Mouse (Mus musculus): ENCODE measurements around the gene Atp6v1a. TPM values are rescaled to one million over a fixed set of nuclear protein-coding genes. Genes with fewer than 3 reads are reported as not detected.

The Atp6v1a gene
- polyA plus RNA-seq, 1 experiment from 2014 or later: 55.2 TPM

GRCm38 (mm10) chr16:44168990-44169389 lies 29.5 kb upstream of the Atp6v1a start:
- Histone ChIP-seq H3K36me3 (replicated peaks) (no peaks in the 10 kb centered on the region), H3K27me3 (no peaks in the 10 kb centered on the region), H3K4me3 (replicated peaks) (no peak overlapping the region), H3K9me3 (no peaks in the 10 kb centered on the region), H3K4me2 (no peak overlapping the region), H3K27ac (no peak overlapping the region), H3K4me1 (peaks cover 5% of the 10 kb centered on the region), H3K9ac (no peak overlapping the region)
- no peak for ATAC-seq (ENCODE audit: low FRiP score)
- WGBS: 87% methylated on average over 4 of the region's 4 CpGs

- H3K4me2 ChIP-seq: no peak overlapping the region
- no peaks in the 10 kb centered on the region for H3K9me3 ChIP-seq
- H3K4me1 ChIP-seq: no peaks in the 10 kb centered on the region
- no peak overlapping the region for H3K9ac ChIP-seq
- no peak for ATAC-seq (ENCODE audit: low FRiP score)
- no peak overlapping the region for H3K4me3 ChIP-seq (replicated peaks)
- WGBS: 71% methylated on average over 3 of the region's 3 CpGs
- H3K27ac ChIP-seq: no peak overlapping the region
- no peaks in the 10 kb centered on the region; the same call in 1 of the 2 replicates for H3K36me3 ChIP-seq (replicated peaks)
- no peaks in the 10 kb centered on the region for H3K27me3 ChIP-seq
Measured at GRCm38 (mm10) chr16:44165182-44165581, 25.7 kb upstream of the Atp6v1a start.

DNA sequence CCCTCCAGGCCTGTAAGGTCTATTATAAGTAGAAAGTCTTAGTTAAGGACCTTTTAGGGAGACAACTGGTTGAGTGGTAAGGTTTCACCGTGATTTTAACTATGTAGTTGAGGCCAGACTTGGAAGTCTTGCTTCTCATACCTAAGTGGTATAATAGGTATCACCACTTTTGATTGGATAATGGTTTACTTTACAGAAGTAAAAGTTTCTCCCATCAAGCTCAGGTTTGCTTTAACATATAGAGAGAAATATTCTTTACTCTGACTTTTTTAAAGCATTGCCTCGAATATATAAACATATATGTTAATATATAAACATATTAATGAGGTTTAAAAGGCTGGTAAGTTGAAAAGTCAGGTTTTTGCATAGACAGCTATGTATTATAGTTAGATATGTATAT lies 24.3 kb upstream of the Atp6v1a start:
- H3K4me1 ChIP-seq: no peaks in the 10 kb centered on the region
- H3K27me3 ChIP-seq: no peaks in the 10 kb centered on the region
- H3K4me3 ChIP-seq (replicated peaks): no peak overlapping the region
- no peak overlapping the region for H3K27ac ChIP-seq
- no peak overlapping the region for H3K4me2 ChIP-seq
- H3K9ac ChIP-seq: no peak overlapping the region
- ATAC-seq (ENCODE audit: low FRiP score): no peak
- 91% methylated on average over 2 of the region's 2 CpGs for WGBS
- H3K9me3 ChIP-seq: no peaks in the 10 kb centered on the region
- peaks cover 8% of the 10 kb centered on the region for H3K36me3 ChIP-seq (replicated peaks)

DNA sequence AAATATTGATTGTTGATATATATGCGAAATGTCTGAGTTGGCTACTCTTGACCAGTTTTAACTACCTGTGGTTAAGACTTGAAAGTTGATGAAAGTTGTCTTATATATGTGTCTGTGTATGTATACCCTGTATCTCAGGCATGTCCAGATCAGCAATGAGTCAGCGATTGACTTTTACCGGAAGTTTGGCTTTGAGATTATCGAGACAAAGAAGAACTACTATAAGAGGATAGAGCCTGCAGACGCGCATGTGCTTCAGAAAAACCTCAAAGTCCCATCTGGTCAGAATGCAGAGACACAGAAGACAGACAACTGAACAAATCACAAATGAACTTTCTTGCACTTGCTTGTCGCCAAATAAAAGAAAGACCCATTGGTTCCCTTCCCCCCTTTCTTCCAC lies 19.8 kb upstream of the Atp6v1a start:
- H3K9ac ChIP-seq: no peak overlapping the region
- ATAC-seq (ENCODE audit: low FRiP score): no peak
- WGBS: 94% methylated on average over 7 of the region's 7 CpGs

DNA sequence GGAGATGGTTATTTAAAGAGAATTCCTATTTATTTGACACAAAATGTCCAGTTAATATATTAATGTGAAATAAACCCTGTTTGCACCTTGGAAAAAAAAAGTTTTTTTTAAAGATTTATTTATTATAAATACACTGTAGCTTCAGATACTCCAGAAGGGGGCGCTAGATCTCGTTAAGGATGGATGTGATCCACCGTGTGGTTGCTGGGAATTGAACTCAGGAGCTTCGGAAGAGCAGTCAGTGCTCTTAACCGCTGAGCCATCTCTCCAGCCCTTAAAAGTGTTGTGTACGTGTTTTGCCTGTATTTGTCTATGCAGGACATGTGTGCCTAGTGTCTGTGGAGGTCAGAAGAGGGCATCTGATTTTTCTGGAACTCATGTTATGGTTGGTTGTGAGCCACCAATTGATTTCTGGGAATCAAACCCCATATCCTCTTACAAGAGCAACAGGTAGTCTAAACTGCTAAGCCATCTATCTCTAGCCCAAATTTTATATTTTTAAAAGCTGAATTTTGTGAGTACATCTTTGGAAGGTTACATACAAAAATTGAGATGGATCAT lies 15.1 kb upstream of the Atp6v1a start:
- H3K4me3 ChIP-seq (replicated peaks): no peak overlapping the region
- peaks cover 15% of the 10 kb centered on the region for H3K36me3 ChIP-seq (replicated peaks)
- 66% methylated on average over 6 of the region's 6 CpGs for WGBS
- no peaks in the 10 kb centered on the region for H3K4me1 ChIP-seq
- no peak overlapping the region for H3K4me2 ChIP-seq
- H3K27me3 ChIP-seq: no peaks in the 10 kb centered on the region
- H3K27ac ChIP-seq: no peak overlapping the region
- no peaks in the 10 kb centered on the region for H3K9me3 ChIP-seq
- no peak overlapping the region for H3K9ac ChIP-seq
- no peak for ATAC-seq (ENCODE audit: low FRiP score)

More for the DNA sequence above, 19.8 kb upstream of the Atp6v1a start:
- Histone ChIP-seq H3K27ac (no peak overlapping the region), H3K4me1 (no peaks in the 10 kb centered on the region), H3K9me3 (no peaks in the 10 kb centered on the region), H3K4me2 (no peak overlapping the region), H3K27me3 (no peaks in the 10 kb centered on the region), H3K4me3 (replicated peaks) (no peak overlapping the region), H3K36me3 (replicated peaks) (peaks cover 15% of the 10 kb centered on the region)

DNA sequence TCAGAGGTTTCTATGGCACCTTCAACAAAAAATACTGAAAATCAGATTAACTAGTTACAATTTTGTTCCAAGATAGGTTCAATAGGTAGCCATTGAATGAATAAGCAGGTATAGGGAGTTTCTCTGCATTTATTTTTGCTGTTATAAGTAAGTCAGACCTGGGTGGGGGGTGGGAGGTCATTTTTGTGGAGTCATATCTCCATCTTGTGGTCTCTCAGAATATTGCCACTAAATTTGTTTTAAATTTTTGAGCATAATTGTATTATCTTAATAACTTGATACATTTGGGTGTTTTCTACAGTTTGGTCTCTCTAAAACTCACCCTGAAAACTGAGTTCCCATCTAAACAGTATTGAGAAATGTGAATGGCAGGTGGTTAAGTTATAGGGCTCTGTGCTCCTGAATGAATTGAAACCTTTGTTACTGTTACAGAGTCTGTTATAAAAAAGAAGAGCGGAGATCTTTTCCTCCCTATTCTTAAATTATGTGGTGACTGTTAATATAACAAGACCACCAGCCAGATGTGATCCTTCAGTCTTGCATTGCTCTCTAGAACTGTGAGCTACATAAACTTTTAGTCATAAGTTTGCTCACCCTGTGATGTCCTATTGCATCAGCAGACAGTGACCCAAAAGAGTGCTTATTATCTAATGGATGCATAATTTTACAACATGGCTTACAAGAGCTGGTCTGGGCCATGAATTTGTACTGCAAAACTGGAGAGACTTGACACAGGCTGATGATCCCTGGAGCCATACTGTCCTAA lies 9.7 kb upstream of the Atp6v1a start:
- Histone ChIP-seq H3K36me3 (replicated peaks) (no peaks in the 10 kb centered on the region), H3K9ac (no peak overlapping the region), H3K27me3 (no peaks in the 10 kb centered on the region), H3K9me3 (no peaks in the 10 kb centered on the region), H3K4me3 (replicated peaks) (no peak overlapping the region), H3K4me1 (no peaks in the 10 kb centered on the region), H3K4me2 (no peak overlapping the region), H3K27ac (no peak overlapping the region)
- no peak for ATAC-seq (ENCODE audit: low FRiP score)
- WGBS: 95% methylated on average over 1 of the region's 1 CpGs

DNA sequence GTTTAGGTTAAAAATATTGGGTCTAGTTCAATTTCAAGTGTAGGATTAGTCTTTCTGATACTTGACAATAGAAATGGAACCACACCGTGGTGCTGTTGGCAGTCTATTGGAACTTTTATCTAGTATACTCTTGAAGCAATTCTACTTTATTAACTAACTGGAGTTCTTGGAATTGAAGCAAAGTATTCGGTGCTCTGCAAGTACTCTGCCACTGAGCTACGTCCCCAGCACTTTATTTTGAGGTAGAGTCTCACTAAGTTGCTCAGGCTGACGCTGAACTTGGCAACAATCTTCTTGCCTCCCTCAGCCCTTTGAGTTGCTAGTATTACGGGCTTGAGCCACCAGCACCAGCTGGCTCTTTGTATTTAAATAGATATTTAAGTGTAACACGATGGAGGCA lies 2.0 kb upstream of the Atp6v1a start:
- WGBS: 62% methylated on average over 6 of the region's 6 CpGs
- Histone ChIP-seq H3K36me3 (replicated peaks) (no peaks in the 10 kb centered on the region), H3K4me3 (replicated peaks) (no peak overlapping the region), H3K9ac (0 out of 2 replicates have a peak overlapping the region, but pooled peaks have one; percentile 4), H3K27me3 (no peaks in the 10 kb centered on the region), H3K4me1 (peaks cover 15% of the 10 kb centered on the region), H3K27ac (no peak overlapping the region), H3K9me3 (no peaks in the 10 kb centered on the region), H3K4me2 (peak overlapping the region; percentile 88)
- no peak for ATAC-seq (ENCODE audit: low FRiP score)

- Histone ChIP-seq H3K27ac (peak overlapping the region; percentile 99), H3K4me1 (peaks cover 15% of the 10 kb centered on the region), H3K27me3 (no peaks in the 10 kb centered on the region), H3K36me3 (replicated peaks) (no peaks in the 10 kb centered on the region), H3K9me3 (no peaks in the 10 kb centered on the region), H3K4me2 (peak overlapping the region; percentile 88), H3K9ac (peak overlapping the region; percentile 94), H3K4me3 (replicated peaks) (peak overlapping the region; percentile 94)
- ATAC-seq (ENCODE audit: low FRiP score): peak; percentile 57
- WGBS: under 1% methylated on average over 43 of the region's 44 CpGs
Measured at GRCm38 (mm10) chr16:44140186-44140787, 782 bp upstream of the Atp6v1a start.

GRCm38 (mm10) chr16:44138979-44139535 lies 448 bp downstream of the Atp6v1a start:
- Histone ChIP-seq H3K9me3 (no peaks in the 10 kb centered on the region), H3K4me1 (peaks cover 15% of the 10 kb centered on the region)

DNA sequence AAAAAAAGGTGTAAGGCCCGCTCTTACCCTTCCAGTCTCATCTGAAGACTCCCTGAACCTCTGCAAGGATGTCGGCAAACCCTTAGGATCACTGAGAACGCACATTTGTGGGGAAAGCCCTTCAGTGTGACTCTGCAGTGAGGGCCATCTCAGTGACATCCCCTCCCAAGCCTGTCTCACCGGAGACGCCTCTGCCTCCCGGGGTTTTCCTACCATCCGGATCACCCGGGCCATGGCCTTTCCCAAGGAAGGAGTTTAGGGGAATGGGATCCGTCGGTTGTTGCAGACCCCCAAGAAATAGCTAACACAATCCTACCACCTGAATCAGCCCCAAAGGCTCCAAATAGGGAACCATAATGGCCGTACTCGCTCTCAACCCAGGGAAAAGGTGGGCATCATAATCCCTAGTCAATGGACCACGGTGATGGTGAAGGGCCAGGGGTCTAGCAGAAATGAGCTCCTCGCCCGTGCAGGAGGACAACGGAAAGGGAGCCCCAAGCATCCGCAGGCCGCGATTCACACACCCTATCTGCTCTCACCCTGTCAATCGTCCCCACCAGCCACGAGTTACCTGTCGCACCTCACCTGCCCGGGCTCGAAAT lies 1.0 kb downstream of the Atp6v1a start:
- ATAC-seq (ENCODE audit: low FRiP score): no peak
- peak overlapping the region; percentile 94 for H3K4me3 ChIP-seq (replicated peaks)
- peak overlapping the region; percentile 76 for H3K9ac ChIP-seq
- H3K4me2 ChIP-seq: peak overlapping the region; percentile 88
- no peaks in the 10 kb centered on the region for H3K27me3 ChIP-seq
- WGBS: 2% methylated on average over 24 of the region's 24 CpGs
- peaks cover 15% of the 10 kb centered on the region for H3K4me1 ChIP-seq
- H3K27ac ChIP-seq: peak overlapping the region; percentile 99
- H3K36me3 ChIP-seq (replicated peaks): no peaks in the 10 kb centered on the region
- no peaks in the 10 kb centered on the region for H3K9me3 ChIP-seq

More at GRCm38 (mm10) chr16:44138979-44139535, 448 bp downstream of the Atp6v1a start:
- Histone ChIP-seq H3K27me3 (no peaks in the 10 kb centered on the region), H3K4me3 (replicated peaks) (peak overlapping the region; percentile 94), H3K27ac (peak overlapping the region; percentile 99), H3K9ac (peak overlapping the region; percentile 94), H3K4me2 (peak overlapping the region; percentile 88), H3K36me3 (replicated peaks) (no peaks in the 10 kb centered on the region)
- peak; percentile 88 for ATAC-seq (ENCODE audit: low FRiP score)
- under 1% methylated on average over 25 of the region's 25 CpGs for WGBS

- Histone ChIP-seq H3K9ac (no peak overlapping the region), H3K9me3 (no peaks in the 10 kb centered on the region), H3K4me3 (replicated peaks) (no peak overlapping the region), H3K4me1 (peaks cover 12% of the 10 kb centered on the region), H3K27ac (no peak overlapping the region), H3K4me2 (no peak overlapping the region), H3K36me3 (replicated peaks) (no peaks in the 10 kb centered on the region), H3K27me3 (no peaks in the 10 kb centered on the region)
- ATAC-seq (ENCODE audit: low FRiP score): no peak
- WGBS: 88% methylated on average over 6 of the region's 6 CpGs
Measured at GRCm38 (mm10) chr16:44136511-44137021, 2.9 kb downstream of the Atp6v1a start.

GRCm38 (mm10) chr16:44133187-44133586 lies 6.3 kb downstream of the Atp6v1a start:
- no peaks in the 10 kb centered on the region for H3K9me3 ChIP-seq
- H3K27ac ChIP-seq: no peak overlapping the region
- no peaks in the 10 kb centered on the region for H3K27me3 ChIP-seq
- WGBS: 90% methylated on average over 3 of the region's 3 CpGs
- no peak for ATAC-seq (ENCODE audit: low FRiP score)
- H3K4me3 ChIP-seq (replicated peaks): no peak overlapping the region
- H3K9ac ChIP-seq: no peak overlapping the region
- H3K4me2 ChIP-seq: no peak overlapping the region
- H3K36me3 ChIP-seq (replicated peaks): no peaks in the 10 kb centered on the region
- H3K4me1 ChIP-seq: peaks cover 7% of the 10 kb centered on the region

All from forebrain, embryonic 12.5 days (tissue).